Mouse (Mus musculus) heart, adult 11 months (tissue): ENCODE measurements around the gene Adh4.
"Not testable (repeated sequence)": the region's sequence is repeated elsewhere in the genome, so short reads cannot be mapped to it uniquely, and the experiment has no call there.

Experiments used
- DNase-seq: peaks from one replicate; pipeline ENCODE4 v3.0.0; 2022

Adh4 gene

DNA sequence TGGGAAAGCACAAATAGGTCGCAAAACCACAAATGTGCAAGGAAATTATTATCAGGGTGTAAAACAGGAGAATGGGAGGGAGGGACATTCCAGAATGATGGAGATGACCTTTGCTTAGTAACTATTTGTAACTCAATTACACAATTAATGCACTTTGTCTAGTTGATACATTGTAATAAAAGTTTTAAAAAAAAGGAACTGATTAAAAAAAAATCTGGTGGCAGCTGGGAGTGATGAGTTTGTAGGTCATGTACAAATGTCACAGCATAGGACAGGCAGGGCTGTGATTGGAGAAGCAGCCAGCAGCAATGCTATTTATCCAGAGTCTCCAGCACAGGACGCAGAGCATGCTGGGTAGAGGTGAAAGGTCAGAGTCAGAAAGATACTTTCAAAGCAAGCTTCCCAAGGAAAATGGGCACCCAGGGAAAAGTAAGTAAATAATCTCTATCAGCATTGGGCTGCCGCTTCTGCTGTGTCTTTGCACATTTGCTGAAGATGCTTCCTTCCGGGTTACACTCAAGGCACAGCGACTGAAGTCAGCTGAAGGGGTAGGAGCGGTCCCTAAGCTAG, at the start of gene Adh4:
TSS of gene Adh4 (plus strand) at position 346 of the 570 bp plus-strand sequence.
- no peak for DNase-seq

DNA sequence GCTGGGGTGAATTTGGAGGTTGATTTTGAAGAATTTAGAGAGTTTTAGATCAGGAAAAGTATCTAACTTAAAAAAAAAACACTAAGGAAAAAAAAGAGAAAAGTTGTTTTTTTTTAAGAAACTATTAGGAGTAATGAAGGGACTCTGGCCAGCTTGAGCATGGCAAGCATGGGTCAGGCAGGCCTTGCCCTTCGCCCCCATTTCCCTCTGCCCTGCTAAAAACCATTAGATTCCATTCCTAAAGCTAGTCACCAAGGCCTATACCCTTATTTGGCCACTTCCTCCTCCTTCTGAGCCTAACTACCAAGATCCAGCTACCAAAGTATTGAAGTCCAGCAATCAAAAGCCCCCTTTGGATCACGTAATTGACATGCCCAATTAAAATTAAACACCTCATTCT, 49.1 kb upstream of the Adh4 start:
- no peak for DNase-seq

DNA sequence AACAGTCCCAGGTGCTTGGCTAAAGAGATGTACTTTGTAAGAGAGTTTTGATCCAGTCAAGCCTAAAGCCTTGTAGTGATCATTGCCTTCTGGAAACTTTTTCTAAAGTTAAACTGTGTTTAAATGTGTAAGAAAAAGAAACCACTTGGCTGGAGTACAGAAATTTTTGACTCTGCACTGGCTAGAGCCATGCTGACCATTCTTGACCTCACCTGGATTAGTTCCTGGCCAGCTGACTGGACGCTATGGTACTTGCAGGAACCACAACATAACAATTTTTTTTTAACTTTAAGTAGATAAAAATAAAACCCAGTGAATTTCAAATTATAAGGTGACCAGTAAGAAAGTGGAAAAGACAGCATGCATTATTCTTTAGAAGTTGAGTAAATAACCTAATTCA, 45.7 kb upstream of the Adh4 start:
- DNase-seq: no peak

DNA sequence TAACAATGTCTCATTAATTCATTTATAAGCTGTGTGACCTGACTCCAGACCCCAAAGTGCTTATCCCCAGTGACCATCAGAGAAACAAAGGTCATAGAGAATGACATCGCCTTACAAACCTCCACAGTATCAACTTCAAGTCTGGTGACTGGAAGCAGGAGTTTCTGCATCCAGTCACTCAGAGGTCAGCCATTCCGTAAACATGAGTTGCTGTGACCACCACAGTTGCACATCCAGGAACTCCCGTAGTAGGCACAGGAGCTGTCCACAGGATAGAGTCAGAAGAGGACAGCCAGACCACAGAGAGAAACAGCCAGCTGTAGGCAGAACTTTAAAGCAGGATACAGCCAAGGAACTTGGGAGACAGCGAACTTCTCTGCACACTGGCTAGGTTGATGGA, 45.0 kb upstream of the Adh4 start:
- DNase-seq: not testable (repeated sequence)

DNA sequence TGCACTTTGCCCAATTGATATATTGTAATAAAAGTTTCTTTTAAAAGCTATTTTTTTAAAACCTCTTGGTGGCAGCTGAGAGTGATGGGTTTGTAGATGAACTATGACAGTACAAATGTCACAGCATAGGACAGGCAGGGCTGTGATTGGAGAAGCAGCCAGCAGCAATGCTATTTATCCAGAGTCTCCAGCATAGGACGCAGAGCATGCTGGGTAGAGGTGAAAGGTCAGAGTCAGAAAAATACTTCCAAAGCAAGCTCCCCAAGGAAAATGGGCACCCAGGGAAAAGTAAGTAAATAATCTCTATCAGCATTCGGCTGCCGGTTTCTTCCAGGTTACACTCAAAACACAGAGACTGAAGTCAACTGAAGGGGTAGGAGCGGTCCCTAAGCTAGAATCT, 41.3 kb upstream of the Adh4 start:
- DNase-seq: no peak

DNA sequence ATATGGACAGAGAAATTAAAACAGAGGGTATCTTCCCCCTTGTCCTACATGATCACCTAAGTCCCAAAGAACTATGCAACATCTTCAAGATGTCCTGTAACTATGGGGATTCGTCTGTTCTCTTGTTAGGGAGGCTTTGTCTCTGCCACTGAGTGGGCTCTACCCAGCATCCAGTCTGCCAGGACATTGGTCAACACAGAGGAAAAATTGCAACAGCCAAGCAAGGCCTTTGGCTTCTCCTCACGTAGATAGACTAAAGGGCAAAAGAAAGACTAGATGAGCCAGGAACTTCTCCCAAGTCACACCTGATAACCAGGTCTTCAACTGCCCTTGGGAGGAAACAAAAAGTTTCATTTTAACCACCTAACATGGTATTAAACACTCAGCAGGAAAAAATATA, 40.1 kb upstream of the Adh4 start:
- no peak for DNase-seq

DNA sequence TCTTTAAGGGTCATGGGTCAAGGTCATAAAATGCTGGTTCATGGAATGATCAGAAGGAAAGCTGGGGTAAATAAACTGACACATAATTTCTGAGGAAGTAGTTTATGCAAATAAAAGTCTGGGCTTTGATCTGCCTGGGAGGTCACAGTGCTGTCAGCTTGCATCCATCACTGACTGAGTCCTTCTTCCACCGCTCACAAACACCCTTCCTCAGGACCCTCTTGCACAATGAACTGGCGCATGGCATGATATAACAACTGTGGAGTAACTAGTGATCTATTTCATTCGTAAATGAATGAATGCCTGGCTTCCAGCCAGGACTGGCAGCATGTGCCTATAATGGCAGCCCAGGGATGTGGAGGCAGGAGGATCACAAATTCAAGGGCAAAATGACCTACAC, 34.1 kb upstream of the Adh4 start:
- DNase-seq: no peak

DNA sequence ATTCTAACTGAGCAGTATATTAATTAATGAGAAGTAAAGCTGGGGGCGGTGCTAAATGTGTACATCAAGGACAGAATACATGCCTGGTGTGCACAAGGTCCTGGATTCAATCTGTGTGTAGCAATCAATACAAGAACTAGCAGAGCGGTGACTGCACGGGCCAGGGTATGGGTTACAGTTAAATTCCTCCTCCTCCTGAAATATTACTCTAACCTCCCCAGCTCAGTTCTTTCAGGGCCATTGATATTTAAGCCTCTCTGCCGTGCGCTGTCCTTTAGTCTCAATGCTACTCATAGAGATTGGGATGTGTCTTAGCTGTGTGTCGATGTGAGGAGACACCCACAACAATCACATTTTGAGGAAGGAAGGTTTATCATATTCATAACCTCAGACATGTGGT, 28.1 kb upstream of the Adh4 start:
- no peak for DNase-seq

DNA sequence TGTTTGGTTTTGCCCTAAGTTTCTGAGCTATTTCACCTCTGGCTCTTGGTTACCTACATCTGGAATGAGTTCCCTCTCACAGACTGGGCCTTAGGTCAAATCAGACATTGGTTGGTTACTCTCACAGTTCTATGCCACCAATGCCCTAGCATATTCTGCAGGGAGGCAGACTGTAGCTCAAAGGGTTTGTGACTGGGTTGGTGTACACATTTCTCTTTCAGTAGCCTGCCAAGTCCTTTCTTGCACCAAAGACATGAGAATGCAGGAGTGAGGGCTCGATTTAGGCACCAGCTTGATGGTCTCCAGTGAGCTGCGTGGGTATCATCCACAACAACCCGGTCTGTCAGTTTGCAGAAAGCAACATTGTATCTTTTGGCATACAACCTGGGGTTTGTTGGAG, 10.4 kb upstream of the Adh4 start:
- DNase-seq: peak; percentile 68

DNA sequence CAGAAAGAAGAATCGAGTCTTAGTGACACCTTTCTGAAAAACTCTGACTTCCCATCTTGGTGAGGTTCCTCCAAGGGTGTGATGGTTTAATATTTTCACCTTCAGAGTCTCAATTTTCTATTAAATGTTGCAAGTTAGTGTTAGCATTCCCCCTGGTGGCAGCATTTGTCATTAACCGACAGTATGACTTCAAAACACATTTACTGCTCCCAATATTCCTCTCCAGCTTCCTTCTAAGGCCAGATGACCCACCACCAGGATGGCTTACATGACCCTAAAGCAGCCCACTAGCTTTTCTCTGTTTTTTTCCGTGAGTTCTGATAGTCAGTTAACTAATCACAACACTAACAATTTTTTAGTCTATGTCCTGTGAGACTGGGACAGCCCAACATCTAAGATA, 9.9 kb upstream of the Adh4 start:
- peak; percentile 60 for DNase-seq

DNA sequence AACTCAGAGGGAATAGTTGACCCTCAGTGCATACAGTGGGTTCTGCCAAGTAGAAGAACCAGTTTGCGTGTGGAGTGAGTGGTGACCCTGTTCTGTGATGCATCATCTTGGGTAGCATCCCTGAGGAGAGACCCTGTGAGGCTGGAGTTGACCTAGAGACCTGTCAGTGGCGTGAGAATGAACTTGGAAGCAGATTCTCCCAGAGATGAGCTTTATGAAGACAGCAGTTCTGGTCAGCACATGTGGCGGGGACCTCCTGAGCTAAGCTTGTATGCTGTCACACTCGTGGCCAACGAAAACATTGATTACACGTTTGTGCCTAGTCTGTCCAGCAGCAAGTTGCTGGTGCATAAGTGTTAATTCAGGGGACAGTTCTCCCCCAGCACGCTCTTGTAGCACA, 9.4 kb upstream of the Adh4 start:
- DNase-seq: peak; percentile 90

DNA sequence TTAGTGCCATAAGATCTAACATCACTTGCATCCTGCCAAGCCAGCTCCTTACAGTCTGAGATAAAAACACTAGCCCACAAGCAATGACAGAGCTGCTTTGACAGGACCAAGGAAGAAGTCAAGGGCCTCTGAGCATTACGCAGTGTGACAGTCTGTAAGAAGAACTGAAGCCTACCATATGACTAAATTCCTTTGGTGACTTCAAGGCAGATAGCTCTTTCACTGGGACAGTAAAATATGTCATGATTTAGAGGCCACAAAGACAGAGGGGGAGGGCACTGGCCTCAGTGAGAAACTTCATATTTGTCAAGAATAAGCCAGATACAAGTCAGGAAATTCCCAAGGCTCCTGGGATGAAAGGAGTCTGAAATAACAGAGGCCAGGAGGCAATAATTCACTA, 7.3 kb upstream of the Adh4 start:
- no peak for DNase-seq

DNA sequence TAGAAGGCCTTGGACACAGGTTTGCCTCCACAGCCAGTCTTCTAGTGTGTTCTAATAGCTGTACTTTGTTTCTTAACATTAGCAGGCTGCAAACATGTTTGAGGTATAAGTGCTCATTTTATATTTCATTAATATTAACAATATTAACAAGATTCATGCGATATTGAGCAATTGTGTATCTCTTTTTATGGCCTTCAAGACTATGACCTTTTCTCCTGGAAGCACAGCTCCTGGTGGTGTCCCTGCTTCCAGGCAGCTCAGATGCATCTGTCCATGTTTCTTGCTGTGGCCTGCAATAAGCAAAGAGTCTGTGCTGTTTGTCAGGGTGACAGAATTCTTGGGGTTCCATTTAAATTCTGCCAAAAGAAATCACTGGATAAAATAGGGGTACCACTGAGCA, 5.7 kb upstream of the Adh4 start:
- no peak for DNase-seq

DNA sequence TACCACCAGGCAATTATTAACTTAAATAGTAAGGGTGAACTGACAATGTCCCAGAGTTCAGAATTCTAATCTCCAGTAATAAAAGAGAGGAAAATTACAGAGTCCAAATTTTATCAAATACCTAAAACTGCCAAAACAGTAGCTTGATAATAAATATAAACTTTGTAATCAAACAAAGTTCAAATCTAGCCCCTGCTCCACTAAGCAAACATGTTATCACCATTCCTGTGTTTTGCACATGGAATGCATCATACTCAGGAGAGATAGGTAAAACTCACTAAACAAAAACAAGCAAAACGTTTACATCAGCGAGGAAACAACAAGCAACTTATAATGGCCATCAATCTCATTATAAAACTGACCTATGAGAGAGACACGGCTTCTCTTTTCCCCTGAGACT, 5.1 kb upstream of the Adh4 start:
- DNase-seq: no peak

DNA sequence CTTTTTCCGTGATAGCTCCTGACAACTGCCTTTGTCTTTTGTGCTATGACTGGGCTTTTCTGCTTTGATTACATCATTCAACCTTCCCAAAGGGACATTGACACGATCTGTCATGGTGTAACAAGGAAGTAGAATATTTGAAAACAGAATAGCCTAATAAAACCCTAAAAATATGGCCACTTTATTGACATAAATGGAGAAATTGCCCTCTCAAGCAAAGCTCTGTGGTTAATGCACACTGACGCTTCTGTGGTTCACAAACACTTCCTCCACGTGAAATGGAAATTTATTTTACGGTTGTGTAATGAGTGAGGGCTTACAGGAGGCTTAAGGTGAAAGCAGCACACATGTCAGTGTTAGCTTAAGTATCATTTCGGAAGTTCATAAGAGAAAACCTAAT, 4.1 kb downstream of the Adh4 start:
- no peak for DNase-seq

DNA sequence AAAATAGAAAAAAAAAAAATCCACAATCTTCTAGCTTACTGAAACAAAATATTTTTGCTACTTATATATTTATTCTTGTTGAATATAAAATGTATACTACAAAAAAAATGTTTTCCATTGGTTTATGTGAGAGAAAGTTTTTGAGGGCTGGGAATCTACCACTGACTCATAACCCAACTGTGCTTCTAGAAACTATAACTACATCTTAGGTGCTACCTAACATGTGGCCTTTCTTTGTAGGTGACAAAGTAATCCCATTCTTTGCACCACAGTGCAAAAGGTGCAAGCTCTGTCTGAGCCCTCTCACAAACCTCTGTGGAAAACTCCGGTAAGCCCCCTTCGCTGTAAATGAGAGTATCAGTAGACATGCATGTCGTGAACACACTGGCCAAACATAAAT, 5.1 kb downstream of the Adh4 start:
- no peak for DNase-seq

DNA sequence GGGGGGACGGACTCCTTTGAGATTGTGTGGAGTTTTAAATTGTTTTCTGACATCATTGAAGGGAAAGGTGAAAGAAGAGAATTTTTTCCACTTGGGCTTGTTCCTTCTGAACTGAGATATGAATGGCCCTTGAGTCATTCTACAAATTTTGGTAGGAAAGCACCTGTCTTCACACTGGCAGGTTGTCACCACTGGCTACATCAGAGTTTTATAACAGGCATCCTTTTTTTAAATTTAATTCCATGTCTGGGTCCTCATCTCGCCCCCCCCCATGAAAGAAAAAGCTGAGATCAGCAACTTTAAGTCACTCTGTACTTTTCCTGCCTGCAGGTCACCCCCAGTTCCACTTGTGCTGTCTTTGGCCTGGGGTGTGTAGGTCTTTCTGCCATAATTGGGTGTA, 8.4 kb downstream of the Adh4 start:
- DNase-seq: no peak

DNA sequence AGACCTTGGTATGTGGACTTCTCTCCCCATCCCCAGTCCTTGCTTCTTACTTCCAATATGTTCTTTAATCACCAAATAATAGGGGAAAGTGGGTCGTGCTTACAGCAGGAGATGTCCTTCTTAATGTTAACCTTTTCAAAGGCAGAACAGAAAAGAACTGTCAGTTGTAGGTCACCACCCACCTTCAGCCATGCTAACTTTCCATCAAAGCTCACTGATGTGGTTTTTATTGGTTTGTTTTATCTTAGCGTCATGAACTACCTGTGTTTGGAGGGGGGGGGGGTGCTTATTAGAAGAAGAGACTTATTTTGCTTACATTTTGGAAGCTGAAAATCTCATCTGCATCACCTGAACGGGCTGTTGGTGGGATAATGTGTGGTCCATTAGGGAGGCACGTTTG, 9.0 kb downstream of the Adh4 start:
- no peak for DNase-seq

DNA sequence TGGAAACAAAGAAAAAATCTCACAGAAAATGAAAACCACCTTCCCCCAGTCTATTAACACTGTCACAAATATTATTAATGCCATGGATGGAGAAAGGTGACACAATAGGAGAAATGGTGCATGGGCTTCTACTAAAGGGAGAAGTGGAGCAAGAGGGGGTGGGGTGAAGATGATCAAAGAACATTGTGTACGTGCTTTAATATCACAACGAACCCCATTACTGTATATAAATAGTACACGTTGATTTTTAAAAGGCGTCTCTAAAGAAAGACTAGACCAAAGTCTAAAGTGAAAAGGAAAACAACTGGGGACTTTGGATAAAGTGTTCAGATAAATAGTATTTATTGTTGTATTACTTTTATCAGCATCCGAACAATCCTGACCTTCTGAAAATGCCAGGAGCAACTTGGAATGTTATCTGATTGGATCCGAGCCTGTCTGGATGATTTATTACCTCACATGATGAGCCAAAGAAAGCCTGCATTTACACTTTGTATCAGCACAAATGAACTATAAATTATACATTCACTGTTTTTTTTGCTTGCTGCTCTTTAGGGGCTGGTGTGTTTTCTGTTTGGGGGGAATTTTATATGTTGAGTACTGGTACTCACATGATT, 15.2 kb downstream of the Adh4 start:
- DNase-seq: no peak

DNA sequence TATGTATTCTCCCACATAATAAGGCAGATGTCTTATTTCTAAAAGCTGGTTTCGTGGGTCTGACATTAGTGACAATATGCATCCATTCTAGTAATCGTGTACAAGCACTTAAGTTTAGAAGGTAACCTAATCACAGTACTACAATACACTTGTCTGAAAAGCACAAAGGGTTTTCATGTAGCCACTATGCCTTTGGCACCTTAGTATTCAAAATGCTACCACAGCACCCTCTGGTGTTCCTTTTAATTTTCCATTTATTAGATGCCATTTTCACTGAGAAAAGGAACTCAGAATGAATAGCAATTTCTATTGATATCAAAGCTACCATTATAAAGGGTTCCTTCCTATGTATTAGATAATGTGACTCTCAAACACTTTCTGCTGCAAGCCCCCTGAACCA, 16.6 kb downstream of the Adh4 start:
- DNase-seq: no peak

DNA sequence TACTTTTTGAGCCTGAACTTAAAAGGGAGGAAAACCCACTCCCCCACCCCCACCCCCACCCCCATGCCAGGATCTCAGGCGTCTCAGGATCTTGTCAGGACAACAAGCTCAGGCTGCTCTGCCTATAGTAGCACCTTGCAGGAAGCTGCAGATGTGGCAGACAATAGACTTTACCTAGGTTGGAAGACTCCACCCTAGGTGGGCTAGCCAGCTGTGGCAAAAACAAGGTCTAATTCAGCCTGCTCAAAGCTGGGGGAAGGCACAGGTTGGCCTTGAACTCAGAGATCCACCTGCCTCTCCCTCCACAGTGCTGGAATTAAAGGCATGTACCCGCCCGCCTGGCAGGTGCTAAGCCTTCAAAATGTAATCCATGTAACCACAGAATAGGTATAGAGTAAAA, 23.4 kb downstream of the Adh4 start:
- DNase-seq: no peak

DNA sequence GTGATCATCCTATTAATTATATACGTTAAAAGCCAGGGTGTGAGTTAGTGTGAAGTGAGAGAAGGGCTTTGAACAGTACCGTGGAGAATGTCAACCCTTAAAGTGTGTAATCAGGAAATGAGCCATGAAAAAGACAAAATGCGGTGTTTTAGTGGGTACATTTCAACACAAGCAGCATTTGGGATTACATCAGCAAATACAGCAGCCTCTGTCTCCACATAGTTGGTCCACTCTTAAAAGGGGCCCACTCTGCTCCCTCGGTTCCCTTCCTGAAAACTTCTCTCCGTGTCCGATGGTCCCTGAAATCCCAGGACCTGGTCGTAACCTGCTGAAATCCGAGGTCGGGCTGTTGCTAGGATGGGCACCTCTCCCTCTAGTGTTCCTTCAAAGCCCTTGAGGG, 26.9 kb downstream of the Adh4 start:
- no peak for DNase-seq

DNA sequence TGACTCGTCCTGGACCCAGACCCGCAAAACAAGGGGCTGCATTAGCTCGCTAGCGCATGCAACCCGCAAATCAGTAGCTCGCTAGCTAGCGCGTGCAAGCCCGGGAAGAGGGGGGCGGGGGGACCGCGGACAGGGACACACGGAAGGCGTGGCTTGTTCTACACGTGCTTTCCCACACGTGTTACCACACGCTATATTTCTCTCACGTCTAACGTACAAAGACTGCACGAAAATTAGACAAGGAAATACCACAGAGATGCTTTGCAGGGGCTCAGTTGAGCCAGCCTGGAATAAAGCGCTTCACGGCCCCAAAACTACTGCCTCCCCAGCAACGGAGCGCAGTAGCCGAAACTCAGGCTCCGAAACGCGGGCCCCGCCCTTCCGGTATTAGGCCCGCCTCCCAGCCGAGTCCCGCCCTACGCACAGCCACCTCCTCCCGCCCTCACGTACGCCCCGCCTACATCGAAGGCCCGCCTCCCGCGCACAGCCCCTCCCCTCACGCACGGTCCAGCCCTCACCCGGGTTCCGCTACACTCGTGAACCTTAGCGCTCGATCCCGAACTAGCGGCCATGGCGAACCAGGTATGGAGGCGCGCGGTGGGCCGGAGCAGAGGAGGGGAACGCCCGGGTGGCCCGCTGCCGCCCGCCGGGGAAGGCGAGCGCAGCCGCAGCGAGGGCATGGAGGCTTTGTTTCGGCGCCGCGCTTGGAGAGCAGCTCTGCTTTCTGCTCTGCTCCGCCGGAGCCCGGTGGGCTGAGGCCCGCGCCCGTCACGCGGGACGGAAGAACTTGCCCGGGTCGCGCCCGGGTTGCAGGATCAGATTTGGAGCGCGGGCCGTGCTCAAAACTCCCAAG, 27.6 kb downstream of the Adh4 start, which contains the start of gene Adh5:
TSS of gene Adh5 (plus strand) at position 482 of the 853 bp plus-strand sequence.
- peak; percentile 99 for DNase-seq

DNA sequence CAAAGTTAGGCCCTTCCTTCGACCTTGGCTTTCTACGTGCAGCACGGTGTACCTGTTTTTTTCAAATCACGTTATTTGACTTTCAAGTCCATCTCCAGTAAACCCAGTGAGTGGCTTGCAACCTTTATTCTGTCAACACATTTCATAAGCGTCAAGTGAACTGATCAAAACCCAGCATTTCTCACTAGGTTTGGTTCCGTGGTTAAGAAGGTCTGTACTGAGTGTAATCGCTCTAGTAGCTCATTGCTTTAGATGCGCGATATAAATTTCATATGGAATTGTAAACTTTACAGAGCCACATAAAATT, 28.2 kb downstream of the Adh4 start:
- DNase-seq: no peak
